Mouse (Mus musculus) kidney, postnatal 0 days (tissue): ENCODE results near the gene Ergic1. TPM values are rescaled to one million over a fixed set of nuclear protein-coding genes. Genes with fewer than 3 reads are reported as not detected.

Source experiments
- ATAC-seq: fragments of 200-750 bp; cut with Nextera tagmentation; replicated peaks from 2 replicates; pipeline ENCODE4 v1.8.0; 2017; ENCODE audit warnings: low read depth, moderate number of reproducible peaks, moderate TSS enrichment, moderate library complexity; ENCODE audit not compliant: low FRiP score
- DNase-seq: peaks from one replicate; pipeline ENCODE4 v3.0.0-alpha.2; 2016; ENCODE audit warnings: low spot score
- H3K27ac ChIP-seq: fragments of 300-500 bp; sonication (generic); 2 replicates; pipeline ENCODE4 v1.5.1; 2014; ENCODE audit warnings: mild to moderate bottlenecking
- H3K27me3 ChIP-seq: fragments of 300-500 bp; sonication (generic); 2 replicates; pipeline ENCODE4 v1.6.1; 2014; ENCODE audit warnings: low read length, mixed read lengths; ENCODE audit not compliant: insufficient read depth
- H3K36me3 ChIP-seq: fragments of 300-500 bp; sonication (generic); 2 replicates; pipeline ENCODE4 v1.6.1; 2014; ENCODE audit warnings: low read length, mixed read lengths; ENCODE audit not compliant: insufficient read depth
- H3K4me1 ChIP-seq: fragments of 300-500 bp; sonication (generic); replicated peaks from 2 replicates; pipeline ENCODE4 v1.6.1; 2014; ENCODE audit warnings: antibody characterized with exemption, low read length, mixed read lengths; ENCODE audit not compliant: insufficient read depth
- H3K4me2 ChIP-seq: fragments of 300-500 bp; sonication (generic); 2 replicates; pipeline ENCODE4 v1.6.1; 2014; ENCODE audit warnings: mild to moderate bottlenecking, low read length, moderate library complexity, mixed read lengths
- H3K4me3 ChIP-seq: fragments of 300-500 bp; sonication (generic); replicated peaks from 2 replicates; pipeline ENCODE4 v1.5.1; 2014; ENCODE audit warnings: low read depth, low read length
- H3K9ac ChIP-seq: fragments of 300-500 bp; sonication (generic); 2 replicates; pipeline ENCODE4 v1.6.1; 2014; ENCODE audit warnings: low read depth, low read length
- H3K9me3 ChIP-seq: fragments of 300-500 bp; sonication (generic); replicated peaks from 2 replicates; pipeline ENCODE4 v1.6.1; 2016; ENCODE audit warnings: low read length, inconsistent platforms, mixed read lengths
- CTCF ChIP-seq: IDR thresholded peaks from 2 replicates; pipeline ENCODE4 v1.5.1; 2016; ENCODE audit warnings: antibody characterized with exemption, low read depth, mild to moderate bottlenecking, moderate library complexity
- WGBS: fragments of 180-500 bp; shearing (Covaris S2); extraction: QIAGEN DNeasy Blood & Tissue Kit; methylation state at CpG from one replicate; pipeline ENCODE4 v1.1.7; 2014; 5-methylcytosine and 5-hydroxymethylcytosine counted together
- polyA plus RNA-seq: library from polyadenylated mRNA; unstranded; fragments of >200 nt; fragmentation: Nextera tagmentation; extraction: Ambion mirVana; gene quantifications from 2 replicates; pipeline ENCODE4 v1.2.1, GENCODE M21; 2015

Gene Ergic1
- polyA plus RNA-seq, 1 experiment from 2014 or later: 107 TPM

- H3K27me3 ChIP-seq: no peaks in the 10 kb centered on the region
- 15% methylated on average over 12 of the region's 12 CpGs for WGBS
- no peak overlapping the region for H3K9ac ChIP-seq
- TF ChIP-seq CTCF: no peak
- DNase-seq (peak; percentile 32), ATAC-seq (peak; percentile 39; the same call in 1 of the 2 replicates)
- peak overlapping the region; percentile 36 for H3K27ac ChIP-seq
- no peak overlapping the region for H3K4me2 ChIP-seq
- H3K9me3 ChIP-seq: no peaks in the 10 kb centered on the region
- H3K4me3 ChIP-seq: no peak overlapping the region
- H3K4me1 ChIP-seq: 0 out of 2 replicates have a peak, but pooled peaks cover 7% of the 10 kb centered on the region
- no peaks in the 10 kb centered on the region for H3K36me3 ChIP-seq
Measured at GRCm38 (mm10) chr17:26549148-26549809, 12.0 kb upstream of the Ergic1 start.

- Histone ChIP-seq H3K27me3 (no peaks in the 10 kb centered on the region), H3K9me3 (no peaks in the 10 kb centered on the region), H3K4me3 (no peak overlapping the region), H3K27ac (no peak overlapping the region), H3K9ac (no peak overlapping the region), H3K4me2 (no peak overlapping the region), H3K4me1 (0 out of 2 replicates have a peak, but pooled peaks cover 7% of the 10 kb centered on the region), H3K36me3 (no peaks in the 10 kb centered on the region)
- TF ChIP-seq CTCF: no peak
- DNase-seq (no peak), ATAC-seq (no peak)
- 94% methylated on average over 6 of the region's 6 CpGs for WGBS
Measured at GRCm38 (mm10) chr17:26551104-26551503, 10.2 kb upstream of the Ergic1 start.

- Histone ChIP-seq H3K4me1 (0 out of 2 replicates have a peak, but pooled peaks cover 7% of the 10 kb centered on the region), H3K4me2 (no peak overlapping the region), H3K36me3 (no peaks in the 10 kb centered on the region), H3K27ac (no peak overlapping the region), H3K4me3 (no peak overlapping the region), H3K9ac (no peak overlapping the region), H3K9me3 (no peaks in the 10 kb centered on the region), H3K27me3 (no peaks in the 10 kb centered on the region)
- DNase-seq: no peak
- WGBS: 62% methylated on average over 3 of the region's 3 CpGs
- no peak for ATAC-seq
- no peak for TF ChIP-seq CTCF
Measured at GRCm38 (mm10) chr17:26553033-26553432, 8.3 kb upstream of the Ergic1 start.

- DNase-seq (peak; percentile 44), ATAC-seq (no peak; the same call in 1 of the 2 replicates)
- TF ChIP-seq CTCF: no peak
- no peaks in the 10 kb centered on the region for H3K36me3 ChIP-seq
- H3K9ac ChIP-seq: peak overlapping the region; percentile 83
- peak overlapping the region; percentile 63 for H3K4me3 ChIP-seq
- 32% methylated on average over 9 of the region's 9 CpGs for WGBS
- no peaks in the 10 kb centered on the region for H3K9me3 ChIP-seq
- no peaks in the 10 kb centered on the region for H3K27me3 ChIP-seq
- H3K27ac ChIP-seq: peak overlapping the region; percentile 63
- peak overlapping the region; percentile 67 for H3K4me2 ChIP-seq
- peaks cover 28% of the 10 kb centered on the region for H3K4me1 ChIP-seq
Measured at GRCm38 (mm10) chr17:26560526-26561289, 581 bp upstream of the Ergic1 start.

- Histone ChIP-seq H3K27ac (peak within 1 kb of the TSS; percentile 63), H3K4me1 (peaks cover 28% of the 10 kb centered on the region), H3K36me3 (0 out of 2 replicates have a peak, but pooled peaks cover 3% of the 10 kb centered on the region), H3K9ac (peak within 1 kb of the TSS; percentile 83), H3K9me3 (no peaks in the 10 kb centered on the region), H3K27me3 (no peaks in the 10 kb centered on the region), H3K4me2 (peak within 1 kb of the TSS; percentile 67), H3K4me3 (peak within 1 kb of the TSS; percentile 63)
- ATAC-seq: peak; percentile 64
- TF ChIP-seq CTCF: no peak
- no peak for DNase-seq
- 2% methylated on average over 25 of the region's 25 CpGs for WGBS
Measured at GRCm38 (mm10) chr17:26561651-26562181, 427 bp downstream of the Ergic1 start, which contains the start of gene Dusp1. TSS of gene Dusp1 (minus strand) at chr17:26562128.

GRCm38 (mm10) chr17:26562292-26562691 lies 1.0 kb downstream of the Ergic1 start:
- H3K36me3 ChIP-seq: 0 out of 2 replicates have a peak, but pooled peaks cover 3% of the 10 kb centered on the region
- ATAC-seq (no peak), DNase-seq (no peak)

More at GRCm38 (mm10) chr17:26562292-26562691, 1.0 kb downstream of the Ergic1 start:
- Histone ChIP-seq H3K27ac (0 out of 2 replicates have a peak overlapping the region, but pooled peaks have one; percentile 61), H3K4me1 (peaks cover 28% of the 10 kb centered on the region), H3K27me3 (no peaks in the 10 kb centered on the region), H3K9ac (peak overlapping the region; percentile 83; the same call in 1 of the 2 replicates), H3K9me3 (no peaks in the 10 kb centered on the region), H3K4me3 (peak overlapping the region; percentile 63), H3K4me2 (peak overlapping the region; percentile 67)
- 70% methylated on average over 4 of the region's 4 CpGs for WGBS
- no peak for TF ChIP-seq CTCF
